Mouse (Mus musculus): ENCODE data around the gene Ptch2.

- no peak for TF ChIP-seq MAFK (IDR thresholded peaks at IDR 0.05; ENCODE audit: insufficient read depth, low read depth, low read length)
- no peak for TF ChIP-seq CHD2 (IDR thresholded peaks at IDR 0.05; ENCODE audit: low read depth, low read length)
- TF ChIP-seq ZC3H11A (IDR thresholded peaks at IDR 0.05; ENCODE audit: borderline replicate concordance, low read depth, low read length), result no peak
Observed at GRCm38 (mm10) chr4:117100036-117100435, 4.2 kb downstream of the Ptch2 start.
